Mouse (Mus musculus): ENCODE data around the gene Ryk. TPM values are rescaled to one million over a fixed set of nuclear protein-coding genes. Genes with fewer than 3 reads are reported as not detected.

Ryk gene
- polyA plus RNA-seq, 1 experiment, result 6.8 TPM

DNA sequence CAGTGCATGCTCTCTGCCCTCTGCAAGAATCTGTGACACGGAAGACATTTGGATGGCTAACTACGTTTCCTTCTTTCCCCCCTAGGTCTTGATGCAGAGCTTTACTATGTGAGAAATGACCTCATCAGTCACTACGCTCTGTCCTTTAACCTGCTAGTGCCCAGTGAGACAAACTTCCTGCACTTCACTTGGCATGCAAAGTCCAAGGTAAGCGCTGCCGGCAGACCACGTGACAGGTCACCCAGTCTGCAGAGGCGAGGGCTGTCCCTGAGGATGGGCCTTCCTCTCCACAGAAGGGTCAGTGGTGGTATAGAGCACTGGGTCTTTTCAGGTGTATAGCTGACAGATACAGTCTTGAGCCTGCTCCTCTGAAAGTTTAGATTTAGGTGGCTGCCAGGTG is 27.1 kb downstream of the Ryk start:
- Histone ChIP-seq H3K4me1 (ENCODE audit: control insufficient read depth, insufficient read depth, insufficient read length) (no peaks in the 10 kb centered on the region), H3K27ac (ENCODE audit: insufficient read depth, low read length) (no peak overlapping the region), H3K36me3 (ENCODE audit: control insufficient read depth, insufficient read depth, low read length) (no peaks in the 10 kb centered on the region), H3K4me3 (ENCODE audit: extremely low read depth, insufficient read depth, insufficient read length) (no peak overlapping the region), H3K27me3 (ENCODE audit: control insufficient read depth, insufficient read depth, low read length) (no peaks in the 10 kb centered on the region)
- WGBS, result 91% methylated on average over 7 of the region's 7 CpGs
- no peak for DNase-seq (ENCODE audit: low read depth in 1 of 2, low spot score in 2 of 2)
- TF ChIP-seq POLR2A (IDR thresholded peaks at IDR 0.05; ENCODE audit: low read depth, low read length) (no peak), CTCF (IDR thresholded peaks at IDR 0.05; ENCODE audit: extremely low read depth, insufficient read depth, insufficient read length, insufficient replicate concordance) (no peak)

DNA sequence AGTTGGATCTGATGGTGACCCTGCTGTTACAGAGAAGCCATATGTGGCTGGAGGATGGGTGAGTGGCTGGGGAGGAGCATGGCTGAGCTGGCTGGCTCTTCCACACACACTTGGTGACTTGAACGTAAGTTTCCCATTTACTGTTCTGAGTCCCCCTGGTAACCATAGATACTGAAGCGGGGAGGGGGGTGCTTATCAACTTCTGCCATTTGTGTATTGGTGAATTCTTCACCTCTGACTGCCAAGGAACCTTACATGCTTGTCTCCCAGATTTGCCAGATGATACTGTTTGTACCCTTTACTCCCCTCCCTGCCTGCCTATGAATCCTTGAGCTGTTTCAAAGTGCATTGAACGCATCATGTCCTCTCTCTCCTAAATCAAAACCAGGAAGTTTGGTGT is 27.5 kb downstream of the Ryk start:
- TF ChIP-seq CTCF (IDR thresholded peaks at IDR 0.05; ENCODE audit: extremely low read depth, insufficient read depth, insufficient read length, insufficient replicate concordance), result no peak
- no peak for TF ChIP-seq POLR2A (IDR thresholded peaks at IDR 0.05; ENCODE audit: low read depth, low read length)
- 72% methylated on average over 3 of the region's 3 CpGs for WGBS
- Histone ChIP-seq H3K4me1 (ENCODE audit: control insufficient read depth, insufficient read depth, insufficient read length) (no peaks in the 10 kb centered on the region), H3K36me3 (ENCODE audit: control insufficient read depth, insufficient read depth, low read length) (no peaks in the 10 kb centered on the region), H3K27me3 (ENCODE audit: control insufficient read depth, insufficient read depth, low read length) (no peaks in the 10 kb centered on the region), H3K4me3 (ENCODE audit: extremely low read depth, insufficient read depth, insufficient read length) (no peak overlapping the region), H3K27ac (ENCODE audit: insufficient read depth, low read length) (no peak overlapping the region)
- DNase-seq (ENCODE audit: low read depth in 1 of 2, low spot score in 2 of 2), result no peak

DNA sequence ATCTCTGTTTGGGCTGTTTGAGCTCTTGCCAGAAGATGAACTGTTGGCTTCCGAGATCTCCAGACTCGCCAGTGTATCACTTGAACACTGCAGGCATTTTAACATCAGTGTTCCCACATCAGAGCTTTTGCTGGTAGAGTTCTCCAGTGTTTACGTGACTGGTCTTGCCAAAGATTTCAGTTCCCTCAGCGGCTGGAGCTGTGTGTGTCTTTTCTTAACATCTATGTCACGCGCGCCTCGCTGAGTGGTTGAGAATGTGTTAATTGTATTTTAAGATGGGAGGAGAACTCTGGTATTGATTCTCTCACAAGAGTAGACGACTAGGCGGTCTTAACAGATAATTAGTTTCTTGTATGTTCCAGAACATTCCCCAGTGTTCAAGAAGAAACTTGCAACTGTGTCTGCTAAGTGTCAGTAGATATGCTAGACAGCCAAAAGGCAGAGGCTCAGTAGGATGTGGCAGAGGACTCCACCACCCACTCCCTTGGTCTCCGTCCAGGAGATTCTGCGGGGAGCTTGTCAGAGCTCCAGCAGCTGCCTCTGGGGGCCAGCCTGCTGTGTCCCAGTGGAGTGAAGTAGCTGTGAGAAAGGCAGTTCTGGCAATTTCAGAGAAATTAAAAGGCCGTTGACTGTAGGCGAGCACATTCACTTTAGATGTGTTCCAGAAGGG is 29.3 kb downstream of the Ryk start:
- DNase-seq (ENCODE audit: low read depth in 1 of 2, low spot score in 2 of 2), result no peak
- TF ChIP-seq POLR2A (IDR thresholded peaks at IDR 0.05; ENCODE audit: low read depth, low read length) (no peak), CTCF (IDR thresholded peaks at IDR 0.05; ENCODE audit: extremely low read depth, insufficient read depth, insufficient read length, insufficient replicate concordance) (no peak)
- H3K27ac ChIP-seq (ENCODE audit: insufficient read depth, low read length), result no peak overlapping the region
- no peaks in the 10 kb centered on the region for H3K27me3 ChIP-seq (ENCODE audit: control insufficient read depth, insufficient read depth, low read length)
- no peaks in the 10 kb centered on the region for H3K36me3 ChIP-seq (ENCODE audit: control insufficient read depth, insufficient read depth, low read length)
- no peaks in the 10 kb centered on the region for H3K4me1 ChIP-seq (ENCODE audit: control insufficient read depth, insufficient read depth, insufficient read length)
- H3K4me3 ChIP-seq (ENCODE audit: extremely low read depth, insufficient read depth, insufficient read length), result no peak overlapping the region
- WGBS, result 86% methylated on average over 14 of the region's 14 CpGs

DNA sequence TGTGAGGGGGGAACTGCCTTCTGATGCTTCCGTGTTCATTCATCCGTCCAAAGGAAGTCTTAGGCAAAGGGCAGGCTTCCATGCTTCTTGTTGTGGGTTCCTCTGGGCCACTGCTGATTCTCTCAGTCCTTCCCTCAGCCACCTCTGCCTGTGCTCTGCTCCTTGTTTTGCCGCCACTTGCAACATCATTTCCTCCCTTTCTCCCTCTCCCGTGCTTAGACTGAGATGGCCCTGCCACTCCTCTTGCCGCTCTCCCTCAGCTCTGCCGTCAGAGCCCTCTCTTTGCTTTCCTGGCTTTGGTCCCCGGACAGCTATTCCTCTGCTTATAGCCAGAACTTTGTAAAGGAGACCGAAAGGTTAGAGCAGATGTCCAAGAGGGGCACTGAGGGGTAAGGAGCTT is 30.2 kb downstream of the Ryk start:
- no peak for TF ChIP-seq POLR2A (IDR thresholded peaks at IDR 0.05; ENCODE audit: low read depth, low read length)
- no peak for TF ChIP-seq CTCF (IDR thresholded peaks at IDR 0.05; ENCODE audit: extremely low read depth, insufficient read depth, insufficient read length, insufficient replicate concordance)
- WGBS, result 71% methylated on average over 8 of the region's 8 CpGs

DNA sequence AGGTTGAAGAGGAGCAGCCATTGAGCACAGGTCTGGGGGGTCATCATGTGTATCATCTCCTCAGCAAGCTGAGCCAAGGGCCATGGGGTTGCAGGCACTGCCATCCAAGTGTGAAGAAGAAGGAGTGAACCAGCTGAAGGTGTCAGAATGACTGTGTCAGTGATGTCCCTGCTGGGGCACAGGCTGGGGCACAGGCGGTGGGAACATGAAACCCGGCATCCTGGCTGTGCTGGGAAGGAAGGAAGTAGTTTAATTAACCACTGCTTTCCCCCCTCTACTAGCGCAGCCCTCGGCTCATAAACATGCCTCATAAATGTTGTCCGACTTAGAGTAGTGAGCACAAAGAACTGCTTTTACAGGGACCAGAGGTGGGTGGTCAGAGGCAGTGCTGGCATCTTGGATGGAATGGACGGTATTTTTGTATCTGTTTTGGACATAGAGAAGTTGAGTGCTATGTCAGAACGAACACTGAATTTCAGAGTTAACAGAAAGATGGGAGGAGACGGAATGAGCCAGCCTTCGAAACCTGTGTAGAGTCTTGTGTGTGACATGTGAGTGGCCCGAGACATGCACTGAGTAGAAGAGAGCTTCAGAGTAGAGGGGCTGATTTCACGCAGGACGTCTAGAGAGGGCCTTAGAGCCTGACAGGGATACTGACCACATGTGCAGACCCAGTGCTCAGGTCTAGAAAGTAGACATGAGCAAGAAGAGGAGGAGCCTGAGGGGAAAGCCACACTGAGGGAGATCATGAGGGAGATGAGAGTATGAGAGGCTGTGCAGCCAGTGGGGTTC is 31.4 kb downstream of the Ryk start:
- TF ChIP-seq POLR2A (IDR thresholded peaks at IDR 0.05; ENCODE audit: low read depth, low read length) (no peak), CTCF (IDR thresholded peaks at IDR 0.05; ENCODE audit: extremely low read depth, insufficient read depth, insufficient read length, insufficient replicate concordance) (no peak)
- H3K27me3 ChIP-seq (ENCODE audit: control insufficient read depth, insufficient read depth, low read length), result no peaks in the 10 kb centered on the region
- no peak overlapping the region for H3K27ac ChIP-seq (ENCODE audit: insufficient read depth, low read length)
- no peaks in the 10 kb centered on the region for H3K4me1 ChIP-seq (ENCODE audit: control insufficient read depth, insufficient read depth, insufficient read length)
- DNase-seq (ENCODE audit: low read depth in 1 of 2, low spot score in 2 of 2), result no peak
- 50% methylated on average over 12 of the region's 12 CpGs for WGBS
- no peaks in the 10 kb centered on the region for H3K36me3 ChIP-seq (ENCODE audit: control insufficient read depth, insufficient read depth, low read length)
- H3K4me3 ChIP-seq (ENCODE audit: extremely low read depth, insufficient read depth, insufficient read length), result no peak overlapping the region

More for the DNA sequence above, 30.2 kb downstream of the Ryk start:
- Histone ChIP-seq H3K36me3 (ENCODE audit: control insufficient read depth, insufficient read depth, low read length) (no peaks in the 10 kb centered on the region), H3K4me1 (ENCODE audit: control insufficient read depth, insufficient read depth, insufficient read length) (no peaks in the 10 kb centered on the region), H3K4me3 (ENCODE audit: extremely low read depth, insufficient read depth, insufficient read length) (no peak overlapping the region), H3K27me3 (ENCODE audit: control insufficient read depth, insufficient read depth, low read length) (no peaks in the 10 kb centered on the region), H3K27ac (ENCODE audit: insufficient read depth, low read length) (no peak overlapping the region)
- DNase-seq (ENCODE audit: low read depth in 1 of 2, low spot score in 2 of 2), result no peak

DNA sequence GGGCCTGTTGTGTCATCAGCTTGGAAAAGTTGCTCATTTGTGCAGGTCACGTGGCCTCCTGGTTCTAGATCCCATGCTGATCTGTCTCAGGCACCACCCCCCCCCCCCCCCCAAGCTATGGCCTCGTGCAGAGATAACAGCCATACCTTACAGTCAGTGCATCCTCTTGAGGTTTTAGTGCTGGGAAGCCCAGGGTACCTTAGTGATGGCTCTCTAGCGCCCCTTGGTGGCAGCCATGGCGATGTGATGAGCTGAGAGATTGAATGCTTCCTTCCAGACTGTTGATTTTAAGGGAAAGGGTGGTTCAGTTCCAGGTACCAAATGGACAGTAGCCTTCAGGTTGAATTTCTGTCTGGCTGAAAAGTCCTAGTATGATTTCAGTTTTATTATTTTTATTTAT is 32.2 kb downstream of the Ryk start:
- no peaks in the 10 kb centered on the region for H3K4me1 ChIP-seq (ENCODE audit: control insufficient read depth, insufficient read depth, insufficient read length)
- TF ChIP-seq POLR2A (IDR thresholded peaks at IDR 0.05; ENCODE audit: low read depth, low read length), result no peak
- TF ChIP-seq CTCF (IDR thresholded peaks at IDR 0.05; ENCODE audit: extremely low read depth, insufficient read depth, insufficient read length, insufficient replicate concordance), result peak; percentile 43; the same call in 1 of the 2 replicates
- H3K27me3 ChIP-seq (ENCODE audit: control insufficient read depth, insufficient read depth, low read length), result no peaks in the 10 kb centered on the region
- no peak overlapping the region for H3K27ac ChIP-seq (ENCODE audit: insufficient read depth, low read length)
- H3K4me3 ChIP-seq (ENCODE audit: extremely low read depth, insufficient read depth, insufficient read length), result no peak overlapping the region
- WGBS, result 18% methylated on average over 4 of the region's 4 CpGs
- peak in 1 of 2 experiments; percentile 30 for DNase-seq (ENCODE audit: low read depth in 1 of 2, low spot score in 2 of 2)
- H3K36me3 ChIP-seq (ENCODE audit: control insufficient read depth, insufficient read depth, low read length), result no peaks in the 10 kb centered on the region

DNA sequence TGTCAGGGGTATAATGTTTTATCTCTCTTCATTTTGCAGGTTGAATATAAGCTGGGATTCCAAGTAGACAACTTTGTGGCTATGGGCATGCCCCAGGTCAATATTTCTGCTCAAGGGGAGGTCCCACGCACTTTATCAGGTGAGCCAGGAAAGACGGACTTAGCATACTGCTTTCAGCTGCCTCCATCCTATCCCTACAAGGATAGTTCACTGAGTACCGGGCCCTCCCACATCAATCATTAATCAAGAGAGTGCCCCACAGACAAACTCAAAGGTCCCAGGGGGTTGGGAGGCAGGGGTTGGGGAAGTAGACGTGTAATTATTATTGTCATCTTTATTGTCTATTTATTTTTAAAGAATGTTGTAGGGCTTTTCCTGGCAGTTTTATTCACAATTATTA is 32.8 kb downstream of the Ryk start:
- DNase-seq (ENCODE audit: low read depth in 1 of 2, low spot score in 2 of 2), result no peak
- no peak for TF ChIP-seq POLR2A (IDR thresholded peaks at IDR 0.05; ENCODE audit: low read depth, low read length)
- no peak for TF ChIP-seq CTCF (IDR thresholded peaks at IDR 0.05; ENCODE audit: extremely low read depth, insufficient read depth, insufficient read length, insufficient replicate concordance)
- H3K36me3 ChIP-seq (ENCODE audit: control insufficient read depth, insufficient read depth, low read length), result no peaks in the 10 kb centered on the region
- H3K27ac ChIP-seq (ENCODE audit: insufficient read depth, low read length), result no peak overlapping the region
- no peaks in the 10 kb centered on the region for H3K27me3 ChIP-seq (ENCODE audit: control insufficient read depth, insufficient read depth, low read length)
- no peaks in the 10 kb centered on the region for H3K4me1 ChIP-seq (ENCODE audit: control insufficient read depth, insufficient read depth, insufficient read length)
- no peak overlapping the region for H3K4me3 ChIP-seq (ENCODE audit: extremely low read depth, insufficient read depth, insufficient read length)
- WGBS, result 91% methylated on average over 4 of the region's 4 CpGs

Data from spleen, adult 2 months (tissue).